Mouse (Mus musculus) CD4-positive, CD25-positive, alpha-beta regulatory T cell, adult 2 months (primary cell): ENCODE results near the gene Tdrd9.
A peak's percentile ranks its signal among the peaks of the same experiment; 100 is the strongest.
"Not testable (repeated sequence)": the region's sequence is repeated elsewhere in the genome, so short reads cannot be mapped to it uniquely, and the experiment has no call there.

Source experiments
- DNase-seq: peaks from one replicate; pipeline ENCODE4 v3.0.0-alpha.2; 2012; ENCODE audit warnings: low read depth, low spot score

Tdrd9 gene

GRCm38 (mm10) chr12:112025907-112026645 lies 54.7 kb downstream of the Tdrd9 start:
- no peak for DNase-seq

DNA sequence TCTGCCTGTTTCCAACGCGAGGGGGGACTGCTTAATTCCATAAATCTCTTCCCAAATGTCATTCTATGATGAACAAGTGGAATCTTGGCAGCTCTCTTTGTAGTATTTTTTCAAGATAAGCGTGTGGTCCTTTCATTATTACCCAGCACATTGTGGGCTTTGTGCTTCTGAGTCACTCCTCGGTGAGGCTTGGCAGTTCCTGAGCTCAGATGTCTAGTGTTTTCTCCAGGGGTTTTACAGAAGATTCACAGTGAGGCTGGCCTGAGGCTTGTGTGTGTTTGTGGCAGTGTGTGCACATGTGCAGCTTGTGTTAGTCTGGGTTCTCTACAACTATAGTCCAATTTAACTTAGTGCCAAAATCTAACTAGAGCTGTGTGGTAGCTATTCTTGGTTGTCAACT lies 56.0 kb downstream of the Tdrd9 start:
- no peak for DNase-seq

DNA sequence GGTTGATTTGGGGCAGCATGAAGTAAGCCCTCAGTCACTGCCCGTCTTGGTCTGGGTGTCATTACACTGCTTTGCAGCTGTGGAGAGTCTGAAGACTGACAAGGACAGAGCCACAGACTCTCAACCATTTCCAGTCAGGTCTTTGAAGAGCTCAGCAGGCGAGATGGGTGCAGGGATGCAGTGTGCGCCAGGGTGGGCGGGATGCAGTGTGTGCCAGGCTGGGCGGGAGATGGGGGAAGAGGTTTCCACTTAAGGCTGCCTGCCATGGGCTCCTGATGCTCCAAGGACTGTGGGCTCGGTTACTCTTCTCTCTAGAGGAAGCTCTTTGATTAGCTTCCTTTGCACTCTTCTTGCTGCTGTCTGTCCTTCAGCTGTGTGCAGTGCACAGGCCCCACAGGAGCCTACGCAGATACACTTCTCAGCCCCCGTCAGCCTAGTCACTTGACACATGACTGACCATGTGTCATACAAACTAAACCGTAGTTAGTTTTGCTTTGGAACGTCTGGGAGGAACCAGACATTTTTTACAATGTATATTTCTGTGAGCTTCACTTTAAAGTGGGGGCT lies 62.1 kb downstream of the Tdrd9 start:
- no peak for DNase-seq

GRCm38 (mm10) chr12:112035341-112036100 lies 64.2 kb downstream of the Tdrd9 start:
- DNase-seq, result not testable (repeated sequence)

- DNase-seq, result no peak
These were observed 67.1 kb downstream of the Tdrd9 start for GRCm38 (mm10) chr12:112038441-112038840.

DNA sequence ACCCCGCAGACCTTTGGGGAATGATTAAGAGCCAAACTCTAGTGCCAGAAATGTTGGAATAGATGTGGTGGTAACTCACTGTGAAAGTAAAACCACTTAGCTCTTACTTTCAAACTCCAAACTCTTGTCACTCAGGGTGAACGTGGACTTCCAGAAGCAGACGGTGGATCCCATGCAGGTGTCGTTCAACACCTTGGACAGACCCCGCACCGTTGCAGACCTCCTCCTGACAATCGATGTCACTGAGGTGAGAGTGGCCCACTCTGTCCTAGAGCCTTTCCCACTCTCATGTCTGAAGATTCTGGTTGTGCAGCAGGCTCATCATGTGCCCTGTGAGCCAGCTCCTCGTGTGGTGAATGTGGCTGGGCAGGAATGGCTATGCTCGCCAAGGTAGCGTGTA lies 67.8 kb downstream of the Tdrd9 start:
- no peak for DNase-seq

GRCm38 (mm10) chr12:112042681-112043080 lies 71.3 kb downstream of the Tdrd9 start:
- no peak for DNase-seq

DNA sequence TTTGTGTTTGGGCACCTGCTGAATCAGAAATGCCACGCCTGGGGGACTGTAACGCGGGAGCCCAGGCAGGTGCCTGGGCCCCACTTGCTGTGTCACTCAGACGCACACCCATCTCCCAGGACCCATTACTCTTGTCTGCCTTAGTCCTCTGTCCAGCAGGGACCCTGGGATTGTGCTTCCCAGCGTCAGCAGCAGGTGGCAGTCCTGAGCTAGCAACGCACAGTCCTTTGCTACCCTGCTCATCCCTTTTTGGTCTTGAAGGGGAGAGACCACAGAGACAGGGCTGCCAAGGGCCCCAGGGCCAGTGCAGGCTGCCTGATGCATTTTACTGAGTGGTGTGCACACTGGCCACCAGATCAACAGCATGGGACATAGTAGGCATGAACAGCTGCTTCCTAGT lies 106.3 kb downstream of the Tdrd9 start:
- DNase-seq, result peak; percentile 54

DNA sequence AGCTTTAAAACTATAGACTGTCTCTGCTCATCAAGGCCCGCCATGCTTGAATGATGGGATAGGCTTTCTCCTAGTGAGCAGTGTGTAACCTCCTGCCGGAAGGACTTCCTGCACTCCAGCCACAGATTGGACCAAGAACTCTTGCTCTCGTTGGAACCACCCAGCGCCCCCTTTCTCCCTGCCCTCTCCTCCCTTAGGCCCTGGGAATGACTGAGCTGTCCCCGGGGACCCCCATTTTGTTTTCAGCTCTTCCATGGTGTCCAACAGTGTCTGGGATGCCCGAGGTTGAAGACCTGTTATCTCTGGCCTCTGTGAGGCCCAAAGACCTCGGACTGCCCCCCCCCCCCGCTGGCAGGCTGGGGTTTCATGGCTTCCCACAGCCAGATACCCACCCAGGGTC lies 108.6 kb downstream of the Tdrd9 start:
- no peak for DNase-seq

GRCm38 (mm10) chr12:112080911-112081310 lies 109.6 kb downstream of the Tdrd9 start:
- DNase-seq, result no peak

DNA sequence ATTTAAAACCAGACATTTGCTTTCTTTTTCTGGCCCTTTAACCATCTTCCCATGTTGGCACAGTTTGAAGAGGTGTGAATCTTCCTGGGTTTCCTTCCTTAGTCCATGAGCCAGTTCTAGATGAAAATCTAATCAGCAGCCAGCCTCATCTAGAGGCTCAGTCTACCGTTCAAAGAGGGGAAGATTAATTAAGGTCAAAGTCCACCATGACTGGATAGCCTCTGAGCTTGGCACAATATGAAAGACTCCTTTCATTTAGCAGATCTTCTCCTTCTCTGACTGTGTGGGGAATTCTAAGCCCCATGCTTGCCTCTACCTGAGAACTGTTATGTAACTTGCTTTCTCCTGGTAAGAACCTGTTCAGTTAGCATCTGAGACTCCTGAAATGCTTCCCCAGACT lies 110.9 kb downstream of the Tdrd9 start:
- DNase-seq, result no peak

DNA sequence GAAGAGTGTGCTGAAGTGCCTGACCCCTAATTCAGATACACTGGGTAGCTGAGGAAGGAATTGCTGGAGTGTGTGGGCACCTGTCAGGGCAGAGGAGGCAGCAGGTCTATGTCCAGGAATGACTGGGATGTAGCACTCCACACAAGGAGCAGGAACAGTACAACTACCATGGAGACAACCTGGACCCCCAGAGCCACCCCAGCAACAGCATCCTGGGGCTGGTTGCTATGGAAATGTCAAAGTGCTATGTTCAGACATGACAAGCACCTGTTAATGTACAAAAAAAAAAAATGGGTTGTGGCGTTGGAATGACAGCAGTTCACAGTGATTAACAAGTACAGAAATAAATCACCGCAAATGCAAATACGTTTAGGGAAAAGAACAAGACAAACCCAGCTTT lies 114.9 kb downstream of the Tdrd9 start:
- no peak for DNase-seq

DNA sequence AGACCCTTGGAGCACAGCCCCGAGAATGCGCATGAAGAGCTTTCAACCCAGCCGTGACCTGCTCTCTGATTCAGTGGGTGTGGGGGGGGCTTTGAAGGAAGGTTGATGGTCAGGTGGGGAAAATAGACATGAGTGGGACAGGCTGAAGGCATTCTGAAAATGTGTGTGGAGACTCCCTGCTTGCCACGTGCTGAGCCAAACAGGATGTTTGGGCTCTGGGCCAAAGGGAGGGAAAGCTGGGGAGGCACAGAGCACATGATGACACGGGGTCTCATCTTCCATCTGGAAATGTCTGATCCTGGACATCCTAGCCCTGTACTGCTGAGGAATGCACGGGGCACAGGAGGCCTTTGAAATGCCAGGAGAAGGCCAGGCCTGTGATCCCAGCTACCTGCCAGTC lies 115.4 kb downstream of the Tdrd9 start:
- no peak for DNase-seq

GRCm38 (mm10) chr12:112088609-112089324 lies 117.4 kb downstream of the Tdrd9 start:
- DNase-seq, result no peak

DNA sequence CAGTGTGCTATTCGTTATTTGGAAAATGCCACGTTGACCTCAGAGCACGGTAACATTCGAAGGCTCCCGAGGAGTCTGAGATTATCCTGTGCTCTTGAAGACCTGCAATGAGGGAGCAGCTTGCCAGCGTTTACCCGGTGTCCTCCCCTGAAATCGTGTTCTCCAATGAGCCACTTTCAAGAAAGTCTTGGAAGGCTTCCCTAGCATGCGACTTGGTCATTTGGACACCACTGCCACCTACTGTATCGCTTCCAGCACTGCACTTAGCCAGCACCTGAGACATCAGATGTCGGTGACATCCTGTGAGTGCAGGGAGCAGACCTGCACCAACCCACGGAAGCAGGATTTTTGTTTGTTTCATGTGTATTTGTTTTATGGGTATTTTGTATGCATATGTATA lies 119.7 kb downstream of the Tdrd9 start:
- DNase-seq, result peak; percentile 62

DNA sequence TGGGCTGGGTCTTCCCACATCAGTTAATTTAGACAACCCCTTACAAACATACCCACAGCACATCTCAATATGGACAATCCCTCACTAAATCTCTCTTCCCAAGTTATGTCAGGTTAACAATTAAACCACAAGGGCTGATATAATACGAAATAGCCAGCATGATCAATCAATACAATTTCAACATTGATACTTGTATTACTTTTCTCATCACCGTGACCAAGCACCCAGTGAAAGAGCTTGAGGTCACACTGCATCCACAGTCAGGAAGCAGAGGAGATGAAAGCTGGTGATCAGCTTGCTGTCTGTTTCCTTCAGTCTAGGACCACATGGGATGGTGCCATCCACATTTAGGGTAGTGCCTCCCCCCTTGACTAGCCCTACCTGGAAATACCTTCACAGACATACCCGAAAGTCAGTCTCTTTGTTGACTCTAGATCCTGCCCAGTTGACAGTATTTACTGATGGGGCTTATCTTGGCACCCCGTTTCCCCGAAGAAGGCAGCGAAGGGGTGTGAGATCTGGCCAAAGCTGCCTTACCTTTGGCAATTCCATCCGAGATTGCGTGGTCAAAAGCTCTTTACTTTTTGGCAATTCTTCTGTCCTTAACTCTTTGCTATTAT lies 123.0 kb downstream of the Tdrd9 start:
- DNase-seq, result no peak

DNA sequence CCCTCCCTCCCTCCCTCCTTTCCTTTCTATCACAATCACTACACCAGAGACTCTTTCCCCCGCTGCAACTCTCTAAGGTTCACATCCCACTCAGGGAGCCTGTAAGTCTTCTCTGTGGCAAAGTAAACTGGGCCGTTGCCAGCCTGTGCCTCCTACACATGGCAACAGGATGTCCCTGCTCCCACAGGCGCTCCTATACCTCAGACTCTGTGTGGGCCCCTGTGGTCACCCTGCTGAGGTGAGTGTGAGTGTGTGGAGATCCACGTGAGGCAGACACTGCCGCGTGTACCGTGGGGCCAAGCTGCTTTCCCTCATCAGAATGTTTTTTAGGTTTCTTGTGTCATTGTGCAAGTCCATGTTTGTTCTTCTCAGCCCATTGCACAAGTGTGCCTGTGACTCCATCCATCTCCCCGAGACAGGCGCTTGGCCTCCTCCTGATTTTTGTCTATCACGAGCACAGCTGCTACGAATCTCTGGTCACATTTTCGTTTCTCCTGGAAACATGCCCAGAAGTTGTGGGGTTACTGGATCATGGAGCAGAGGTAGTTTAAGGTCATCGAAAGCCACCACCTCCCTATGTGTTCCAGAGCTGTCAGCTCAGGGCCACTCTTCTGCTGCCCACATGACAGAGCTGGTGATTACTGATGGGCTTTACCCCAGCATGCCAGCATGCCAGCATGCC lies 124.8 kb downstream of the Tdrd9 start:
- DNase-seq, result no peak

DNA sequence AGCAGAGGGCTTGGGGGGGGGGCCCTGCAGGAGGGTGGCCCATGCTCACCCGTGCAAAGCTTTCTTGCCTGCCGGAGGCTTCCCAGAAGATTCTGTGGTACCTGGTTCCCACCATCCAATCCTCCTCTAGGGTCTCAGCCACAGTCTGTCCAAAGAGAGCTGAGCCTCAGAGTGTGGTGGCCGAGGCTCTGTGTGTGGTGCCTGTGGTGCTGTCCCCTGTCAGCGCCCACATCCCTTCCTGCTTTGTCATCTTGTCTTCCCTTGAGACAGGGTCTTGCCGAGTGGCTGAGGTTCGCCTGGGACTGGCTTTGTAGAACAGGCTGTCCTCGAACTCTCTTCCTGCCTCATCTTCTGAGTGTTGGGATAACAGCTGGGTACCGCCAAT lies 125.4 kb downstream of the Tdrd9 start:
- DNase-seq, result no peak

GRCm38 (mm10) chr12:112100106-112100505 lies 128.7 kb downstream of the Tdrd9 start:
- no peak for DNase-seq

- no peak for DNase-seq
These were observed 129.7 kb downstream of the Tdrd9 start for GRCm38 (mm10) chr12:112101045-112101444.

DNA sequence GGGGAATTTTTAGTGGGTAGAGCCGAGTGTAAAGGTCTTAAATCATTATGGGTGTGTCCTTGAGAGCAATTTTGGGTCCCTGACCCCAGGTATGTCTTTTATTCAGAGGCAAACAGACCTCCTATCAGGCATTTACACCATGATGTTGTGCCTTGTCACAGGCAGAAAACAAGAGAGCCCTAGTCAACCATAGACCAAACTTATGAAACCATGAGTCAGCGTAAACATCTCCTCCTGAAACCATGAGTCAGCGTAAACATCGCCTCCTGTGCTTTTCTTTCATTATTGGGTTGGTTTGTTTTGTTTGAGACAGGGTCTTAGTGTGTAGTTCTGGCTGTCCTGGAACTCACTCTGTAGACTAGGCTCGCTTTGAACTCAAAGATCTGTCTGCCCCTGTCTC lies 131.8 kb downstream of the Tdrd9 start:
- no peak for DNase-seq
